Mouse (Mus musculus): ENCODE measurements around the gene Rps6.
A peak's percentile ranks its signal among the peaks of the same experiment; 100 is the strongest.
"Not testable (repeated sequence)": the region's sequence is repeated elsewhere in the genome, so short reads cannot be mapped to it uniquely, and the experiment has no call there.

The Rps6 gene

DNA sequence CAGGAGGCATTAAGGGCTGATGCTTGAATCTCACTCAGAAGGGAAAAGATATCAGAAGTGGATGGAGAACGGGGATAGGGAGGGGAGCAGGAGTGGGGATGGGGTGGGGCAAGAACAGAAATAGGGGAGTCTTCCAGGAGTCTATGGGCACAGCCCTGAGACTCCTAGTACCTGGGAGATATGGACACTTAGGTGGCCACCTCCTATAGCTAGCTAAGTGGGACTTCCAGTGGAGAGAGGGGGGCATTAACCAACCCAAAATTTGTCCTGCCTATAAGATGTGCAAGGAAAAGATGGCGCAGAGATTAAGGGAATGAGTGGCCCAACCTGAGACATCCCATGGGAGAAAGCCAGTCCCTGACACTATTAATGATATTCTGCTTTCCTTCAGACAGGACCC lies 5.9 kb downstream of the Rps6 start:
- no peak for DNase-seq

DNA sequence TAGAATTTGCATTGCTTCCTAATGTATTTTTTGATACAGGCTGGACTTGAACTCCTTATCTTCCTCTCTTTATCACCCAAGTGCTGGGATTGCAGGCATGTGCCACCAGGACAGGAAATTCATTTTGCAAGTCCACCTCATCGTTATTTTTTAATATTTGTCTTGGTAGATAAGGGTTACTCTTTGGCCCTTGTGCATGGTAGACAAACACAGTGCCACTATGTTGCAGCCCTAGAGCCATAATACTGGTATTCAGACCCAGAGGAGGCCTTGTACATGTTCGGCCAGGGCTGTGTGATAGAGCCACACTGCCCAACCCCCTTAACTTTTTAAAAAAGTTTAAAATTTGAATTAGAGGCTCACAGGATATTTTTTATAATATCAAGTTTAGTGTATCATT lies 10.0 kb downstream of the Rps6 start:
- no peak for DNase-seq

DNA sequence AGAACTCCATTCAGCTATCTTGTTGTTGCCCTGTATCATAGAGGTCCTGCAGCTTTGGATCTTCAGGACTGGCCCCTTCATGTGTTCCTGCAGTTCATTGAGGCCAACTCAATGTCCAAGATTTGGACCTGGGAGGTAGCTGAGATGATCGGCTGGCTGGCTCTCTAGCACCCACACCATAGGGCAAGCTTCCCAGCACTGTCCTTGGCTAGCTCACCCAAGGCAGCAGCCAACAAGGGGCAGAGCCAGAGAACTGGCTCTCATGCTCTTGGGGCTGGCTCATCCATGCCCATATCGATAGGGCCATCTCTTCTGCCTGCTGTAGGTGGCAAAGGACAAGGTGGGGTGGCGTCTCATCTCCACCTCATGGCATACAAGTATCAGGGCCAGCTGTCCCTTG lies 11.8 kb downstream of the Rps6 start:
- DNase-seq: no peak

DNA sequence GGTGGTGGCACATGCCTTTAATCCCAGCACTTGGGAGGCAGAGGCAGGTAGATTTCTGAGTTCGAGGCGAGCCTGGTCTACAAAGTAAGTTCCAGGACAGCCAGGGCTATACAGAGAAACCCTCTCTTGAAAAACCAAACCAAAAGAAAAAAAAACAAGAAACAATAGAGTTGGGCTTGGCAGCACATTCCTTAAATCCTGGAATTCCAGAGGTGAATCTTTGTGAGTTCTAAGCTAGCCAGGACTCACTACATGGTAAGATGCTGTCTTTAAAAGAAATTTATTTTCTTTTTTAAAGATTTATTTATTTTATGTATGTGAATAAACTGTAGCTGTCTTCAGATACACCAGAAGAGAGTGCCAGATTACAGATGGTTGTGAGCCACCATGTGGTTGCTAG lies 16.1 kb downstream of the Rps6 start:
- DNase-seq: not testable (repeated sequence)

DNA sequence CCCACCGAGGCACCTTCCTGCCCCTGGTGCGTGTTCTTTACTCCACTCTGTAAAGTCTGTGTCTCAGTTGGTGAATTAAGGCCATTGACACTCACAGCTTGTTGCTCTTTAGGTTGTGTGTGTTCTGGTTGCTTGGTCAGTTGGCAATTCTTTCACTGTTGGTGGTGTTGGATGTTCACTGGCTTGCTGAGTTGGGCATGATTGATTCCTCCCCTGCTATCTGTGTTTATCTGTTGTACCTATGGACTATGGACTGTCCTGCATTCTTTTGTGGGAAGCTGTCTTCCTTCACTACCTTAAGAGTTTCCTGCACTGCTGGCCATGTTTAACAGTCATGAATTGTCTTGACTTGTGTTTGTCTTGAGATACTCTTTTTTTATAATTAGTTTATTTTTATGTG lies 25.3 kb downstream of the Rps6 start:
- DNase-seq: no peak

DNA sequence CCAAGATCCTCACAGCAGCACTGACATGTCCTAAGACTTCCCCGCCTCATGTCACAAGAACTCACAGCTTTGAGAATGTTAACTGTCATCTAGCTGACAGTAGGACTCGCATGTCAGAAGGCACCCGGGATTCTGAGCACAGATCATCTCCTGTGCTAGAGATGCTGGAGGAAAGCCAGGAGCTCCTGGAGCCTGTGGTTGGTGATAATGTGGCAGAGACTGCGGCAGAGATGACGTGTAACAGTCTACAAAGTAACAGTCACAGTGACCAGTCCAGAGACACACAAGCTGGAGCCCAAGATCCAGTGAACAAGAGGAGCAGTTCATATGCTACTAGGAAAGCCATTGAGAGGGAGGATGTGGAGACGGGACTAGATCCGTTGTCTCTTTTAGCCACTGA lies 32.1 kb downstream of the Rps6 start:
- no peak for DNase-seq

DNA sequence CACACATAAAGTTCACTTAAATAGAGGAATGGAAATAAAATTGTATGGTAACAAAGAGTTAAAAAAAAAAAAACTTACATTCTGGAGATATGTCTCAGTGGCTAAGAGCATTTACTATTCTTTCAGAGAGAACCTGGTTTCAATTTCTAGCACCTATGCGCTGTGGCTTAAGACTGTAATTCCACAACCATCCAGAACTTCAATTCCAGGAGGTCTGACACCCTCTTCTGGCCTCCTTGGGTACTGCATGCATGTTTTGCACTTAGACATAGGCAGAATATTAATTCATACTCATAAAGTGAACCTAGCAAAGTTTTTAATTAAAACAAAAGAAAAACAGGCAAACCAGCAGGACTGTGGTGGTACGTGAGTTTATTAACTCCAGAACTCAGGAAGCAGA lies 34.0 kb downstream of the Rps6 start:
- DNase-seq: peak; percentile 47 to 79

DNA sequence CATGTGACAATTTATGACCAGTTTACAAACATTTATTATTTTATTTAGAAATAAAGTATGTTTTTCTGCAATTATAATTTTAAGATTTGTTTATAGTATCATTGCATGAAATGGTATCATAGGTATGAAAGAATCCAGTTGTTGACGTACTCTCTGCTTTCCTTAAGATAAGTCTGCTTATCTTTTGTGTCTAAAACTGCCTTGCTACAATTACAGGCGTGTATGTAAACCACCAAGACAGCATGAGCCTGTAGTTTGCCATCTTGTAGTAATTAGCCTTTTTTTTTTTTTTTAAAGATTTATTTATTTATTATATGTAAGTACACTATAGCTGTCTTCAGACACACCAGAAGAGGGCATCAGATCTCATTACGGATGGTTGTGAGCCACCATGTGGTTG lies 42.4 kb downstream of the Rps6 start:
- no peak for DNase-seq

DNA sequence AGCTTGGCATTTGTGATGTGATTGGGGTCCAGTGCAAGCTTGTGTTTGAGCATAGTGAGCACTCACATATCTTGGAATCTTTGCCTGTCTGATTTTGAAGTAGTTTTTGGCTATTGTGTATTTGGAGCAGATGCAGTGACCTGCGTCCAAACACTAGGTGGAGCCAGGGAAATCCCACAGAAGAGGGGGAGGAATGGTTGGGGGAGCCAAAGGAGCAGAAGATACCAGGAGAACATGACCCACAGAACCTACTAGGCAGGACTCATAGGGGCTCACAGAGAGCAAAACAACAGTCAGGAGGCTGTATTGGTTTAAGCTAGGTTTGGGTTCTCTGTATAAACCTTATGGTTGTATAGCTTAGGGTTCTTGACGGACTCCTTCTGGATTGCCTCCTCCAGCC lies 46.6 kb downstream of the Rps6 start:
- DNase-seq: peak in 1 of 2 experiments; percentile 7
